Mouse (Mus musculus) kidney, embryonic 15.5 days (tissue): ENCODE data around the gene Itpr2. TPM values are rescaled to one million over a fixed set of nuclear protein-coding genes. Genes with fewer than 3 reads are reported as not detected.

ENCODE experiments used
- ATAC-seq: fragments of 200-750 bp; cut with Nextera tagmentation; replicated peaks from 2 replicates; pipeline ENCODE4 v1.8.0; 2017; ENCODE audit warnings: moderate TSS enrichment; ENCODE audit not compliant: low FRiP score
- H3K27ac ChIP-seq: fragments of 300-500 bp; sonication (generic); 2 replicates; pipeline ENCODE4 v1.5.1; 2015; ENCODE audit warnings: mild to moderate bottlenecking, inconsistent platforms
- H3K27me3 ChIP-seq: fragments of 300-500 bp; sonication (generic); 2 replicates; pipeline ENCODE4 v1.6.1; 2015; ENCODE audit warnings: inconsistent platforms
- H3K36me3 ChIP-seq: fragments of 300-500 bp; sonication (generic); 2 replicates; pipeline ENCODE4 v1.6.1; 2015; ENCODE audit warnings: inconsistent platforms
- H3K4me1 ChIP-seq: fragments of 300-500 bp; sonication (generic); 2 replicates; pipeline ENCODE4 v1.6.1; 2015; ENCODE audit warnings: inconsistent platforms
- H3K4me2 ChIP-seq: fragments of 300-500 bp; sonication (generic); 2 replicates; pipeline ENCODE4 v1.6.1; 2015; ENCODE audit warnings: moderate library complexity, mild to moderate bottlenecking, inconsistent platforms
- H3K4me3 ChIP-seq: fragments of 300-500 bp; sonication (generic); replicated peaks from 2 replicates; pipeline ENCODE4 v1.5.1; 2015; ENCODE audit warnings: mild to moderate bottlenecking, inconsistent platforms
- H3K9ac ChIP-seq: fragments of 300-500 bp; sonication (generic); 2 replicates; pipeline ENCODE4 v1.6.1; 2015; ENCODE audit warnings: mild to moderate bottlenecking, inconsistent platforms
- H3K9me3 ChIP-seq: fragments of 300-500 bp; sonication (generic); replicated peaks from 2 replicates; pipeline ENCODE4 v1.6.1; 2016; ENCODE audit warnings: inconsistent platforms
- WGBS: fragments of 180-500 bp; shearing (Covaris S2); methylation state at CpG from one replicate; pipeline ENCODE4 v1.1.7; 2015; ENCODE audit warnings: mixed read lengths; 5-methylcytosine and 5-hydroxymethylcytosine counted together
- polyA plus RNA-seq: library from polyadenylated mRNA; unstranded; fragments of >200 nt; fragmentation: Nextera tagmentation; extraction: Ambion mirVana; gene quantifications from 2 replicates; pipeline ENCODE4 v1.2.1, GENCODE M21; 2015

Gene Itpr2
- polyA plus RNA-seq, 1 experiment from 2014 or later, result 15.0 TPM

DNA sequence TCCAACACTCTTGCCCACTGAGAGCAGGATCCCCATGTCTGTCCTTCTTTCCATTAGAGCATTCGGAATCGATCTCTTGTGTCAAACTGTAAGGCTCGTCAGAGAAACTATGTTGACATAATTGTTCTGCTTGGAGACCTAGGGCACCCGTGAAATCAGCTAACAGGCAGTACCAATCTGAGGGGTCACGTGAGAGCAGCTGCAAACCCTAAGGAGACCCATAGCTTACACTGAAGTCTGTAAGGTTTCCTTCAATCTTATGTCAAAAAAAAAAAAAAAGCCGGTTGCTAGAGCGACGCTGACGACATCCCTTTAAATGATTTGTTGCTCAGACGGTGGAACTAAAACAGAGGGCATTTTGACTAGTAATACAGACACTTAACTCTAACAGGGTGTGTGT, 212.2 kb downstream of the Itpr2 start:
- H3K36me3 ChIP-seq, result no peaks in the 10 kb centered on the region
- H3K9me3 ChIP-seq, result no peaks in the 10 kb centered on the region
- no peak for ATAC-seq
- H3K4me1 ChIP-seq, result 0 out of 2 replicates have a peak, but pooled peaks cover 2% of the 10 kb centered on the region
- no peaks in the 10 kb centered on the region for H3K27me3 ChIP-seq
- no peak overlapping the region for H3K4me3 ChIP-seq
- 61% methylated on average over 10 of the region's 10 CpGs for WGBS
- no peak overlapping the region for H3K27ac ChIP-seq
- H3K9ac ChIP-seq, result no peak overlapping the region
- H3K4me2 ChIP-seq, result no peak overlapping the region

GRCm38 (mm10) chr6:146288266-146288665, 213.8 kb downstream of the Itpr2 start:
- Histone ChIP-seq H3K9ac (no peak overlapping the region), H3K27me3 (no peaks in the 10 kb centered on the region), H3K4me3 (no peak overlapping the region), H3K4me1 (0 out of 2 replicates have a peak, but pooled peaks cover 4% of the 10 kb centered on the region), H3K4me2 (no peak overlapping the region), H3K36me3 (no peaks in the 10 kb centered on the region), H3K9me3 (no peaks in the 10 kb centered on the region), H3K27ac (no peak overlapping the region)
- no peak for ATAC-seq
- 89% methylated on average over 5 of the region's 5 CpGs for WGBS

DNA sequence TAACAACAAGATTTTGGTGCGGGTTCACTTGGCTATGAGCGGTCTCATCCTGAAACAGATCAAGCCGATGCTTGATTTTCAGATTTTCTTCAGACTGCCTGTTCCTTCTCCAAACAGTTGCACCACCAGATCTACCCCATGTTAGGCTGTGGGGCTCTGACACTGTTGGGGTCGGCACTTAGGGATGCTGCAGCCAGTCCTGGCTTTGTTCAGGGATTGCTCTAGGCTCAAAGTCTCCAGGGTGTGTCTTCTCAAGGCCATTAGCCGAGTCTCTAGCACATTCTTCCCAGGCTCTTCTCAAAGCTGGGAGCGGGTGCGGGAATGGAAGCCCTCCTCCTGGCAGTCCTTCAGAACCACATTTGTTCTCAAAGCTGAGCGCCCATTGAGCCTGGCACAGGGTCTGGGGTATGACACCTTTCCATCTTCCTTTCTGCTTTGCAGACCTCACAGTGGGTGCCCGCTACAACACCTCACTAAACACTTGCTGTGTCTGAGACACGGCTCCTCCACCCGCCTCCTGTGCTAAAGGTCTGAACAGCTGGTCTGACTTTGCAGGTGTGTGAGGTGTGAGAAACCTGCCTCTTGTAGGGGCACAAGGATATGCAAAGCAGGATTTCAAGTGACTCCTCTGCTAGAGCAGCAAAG, 217.0 kb downstream of the Itpr2 start:
- Histone ChIP-seq H3K9me3 (no peaks in the 10 kb centered on the region), H3K27me3 (no peaks in the 10 kb centered on the region), H3K4me2 (no peak overlapping the region), H3K36me3 (no peaks in the 10 kb centered on the region), H3K27ac (0 out of 2 replicates have a peak overlapping the region, but pooled peaks have one; percentile 37), H3K4me1 (0 out of 2 replicates have a peak, but pooled peaks cover 4% of the 10 kb centered on the region), H3K4me3 (no peak overlapping the region), H3K9ac (no peak overlapping the region)
- ATAC-seq, result no peak
- WGBS, result 82% methylated on average over 11 of the region's 11 CpGs

DNA sequence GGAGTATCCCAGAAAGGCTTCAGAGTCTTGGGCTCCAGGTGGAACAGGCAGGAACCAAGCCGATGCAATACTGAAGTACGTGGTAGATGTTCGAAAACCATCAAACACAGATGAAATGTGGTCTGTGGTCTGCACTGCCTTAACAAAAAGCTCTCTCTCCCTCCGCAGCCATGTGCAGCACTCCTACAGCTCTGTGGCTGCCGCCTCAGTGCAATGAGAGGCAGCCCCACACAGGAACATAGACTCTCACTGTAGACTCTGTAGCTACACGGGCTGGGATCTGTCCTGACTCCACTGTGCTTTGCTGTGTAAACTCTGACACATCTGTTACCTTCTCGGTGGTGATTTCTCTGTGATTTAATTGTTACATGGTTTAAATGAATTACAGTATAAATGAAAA, 218.0 kb downstream of the Itpr2 start:
- Histone ChIP-seq H3K27me3 (no peaks in the 10 kb centered on the region), H3K4me3 (no peak overlapping the region), H3K4me2 (no peak overlapping the region), H3K36me3 (no peaks in the 10 kb centered on the region), H3K27ac (peak overlapping the region; percentile 29; the same call in 1 of the 2 replicates), H3K9me3 (no peaks in the 10 kb centered on the region), H3K9ac (no peak overlapping the region), H3K4me1 (0 out of 2 replicates have a peak, but pooled peaks cover 4% of the 10 kb centered on the region)
- WGBS, result 49% methylated on average over 7 of the region's 7 CpGs
- no peak for ATAC-seq

DNA sequence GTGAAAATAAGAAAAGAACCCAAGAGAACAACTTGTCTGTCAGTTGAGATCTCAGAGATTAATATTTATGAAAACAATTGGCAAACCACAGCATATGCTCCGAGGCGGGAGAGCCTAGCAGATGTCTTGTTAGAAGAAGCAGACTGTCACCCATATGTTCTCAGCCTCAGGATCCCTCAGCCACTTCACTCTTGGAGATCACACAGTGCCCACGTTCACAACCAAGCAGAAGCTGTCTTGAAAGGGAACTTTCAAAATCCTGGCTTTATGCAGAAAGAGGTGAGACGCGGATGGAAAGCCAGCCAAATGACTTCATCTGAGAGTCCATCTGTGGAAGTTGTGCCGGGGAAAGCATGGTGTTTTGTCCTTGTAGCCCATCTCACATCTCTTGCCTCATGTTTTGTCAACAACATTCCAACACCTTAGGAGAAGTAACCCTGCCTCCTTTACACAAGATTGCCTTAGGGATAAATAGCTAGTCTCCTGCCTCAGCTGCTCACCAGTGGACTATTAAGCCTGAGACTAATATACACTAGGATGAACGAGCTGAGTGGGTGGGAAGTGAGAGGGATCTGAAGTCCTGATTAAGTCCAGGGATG, 219.9 kb downstream of the Itpr2 start:
- no peak overlapping the region for H3K9ac ChIP-seq

GRCm38 (mm10) chr6:146281176-146281899, 220.7 kb downstream of the Itpr2 start:
- no peak for ATAC-seq
- no peak overlapping the region for H3K4me3 ChIP-seq
- no peaks in the 10 kb centered on the region for H3K27me3 ChIP-seq
- H3K4me2 ChIP-seq, result no peak overlapping the region
- H3K9me3 ChIP-seq, result no peaks in the 10 kb centered on the region
- 0 out of 2 replicates have a peak, but pooled peaks cover 6% of the 10 kb centered on the region for H3K4me1 ChIP-seq
- no peaks in the 10 kb centered on the region for H3K36me3 ChIP-seq
- H3K9ac ChIP-seq, result no peak overlapping the region
- 92% methylated on average over 24 of the region's 24 CpGs for WGBS
- H3K27ac ChIP-seq, result no peak overlapping the region

More for the DNA sequence above, 219.9 kb downstream of the Itpr2 start:
- Histone ChIP-seq H3K27me3 (no peaks in the 10 kb centered on the region), H3K4me3 (no peak overlapping the region), H3K4me1 (0 out of 2 replicates have a peak, but pooled peaks cover 4% of the 10 kb centered on the region), H3K9me3 (no peaks in the 10 kb centered on the region), H3K4me2 (no peak overlapping the region), H3K27ac (no peak overlapping the region), H3K36me3 (no peaks in the 10 kb centered on the region)
- no peak for ATAC-seq
- WGBS, result 78% methylated on average over 7 of the region's 7 CpGs

GRCm38 (mm10) chr6:146273256-146273655, 228.8 kb downstream of the Itpr2 start:
- no peak for ATAC-seq
- H3K4me3 ChIP-seq, result no peak overlapping the region
- no peaks in the 10 kb centered on the region for H3K27me3 ChIP-seq
- H3K36me3 ChIP-seq, result no peaks in the 10 kb centered on the region
- WGBS, result 94% methylated on average over 5 of the region's 5 CpGs
- H3K9ac ChIP-seq, result no peak overlapping the region
- H3K4me2 ChIP-seq, result no peak overlapping the region
- H3K9me3 ChIP-seq, result no peaks in the 10 kb centered on the region
- H3K4me1 ChIP-seq, result peaks cover 13% of the 10 kb centered on the region; the same call in 1 of the 2 replicates
- no peak overlapping the region for H3K27ac ChIP-seq

DNA sequence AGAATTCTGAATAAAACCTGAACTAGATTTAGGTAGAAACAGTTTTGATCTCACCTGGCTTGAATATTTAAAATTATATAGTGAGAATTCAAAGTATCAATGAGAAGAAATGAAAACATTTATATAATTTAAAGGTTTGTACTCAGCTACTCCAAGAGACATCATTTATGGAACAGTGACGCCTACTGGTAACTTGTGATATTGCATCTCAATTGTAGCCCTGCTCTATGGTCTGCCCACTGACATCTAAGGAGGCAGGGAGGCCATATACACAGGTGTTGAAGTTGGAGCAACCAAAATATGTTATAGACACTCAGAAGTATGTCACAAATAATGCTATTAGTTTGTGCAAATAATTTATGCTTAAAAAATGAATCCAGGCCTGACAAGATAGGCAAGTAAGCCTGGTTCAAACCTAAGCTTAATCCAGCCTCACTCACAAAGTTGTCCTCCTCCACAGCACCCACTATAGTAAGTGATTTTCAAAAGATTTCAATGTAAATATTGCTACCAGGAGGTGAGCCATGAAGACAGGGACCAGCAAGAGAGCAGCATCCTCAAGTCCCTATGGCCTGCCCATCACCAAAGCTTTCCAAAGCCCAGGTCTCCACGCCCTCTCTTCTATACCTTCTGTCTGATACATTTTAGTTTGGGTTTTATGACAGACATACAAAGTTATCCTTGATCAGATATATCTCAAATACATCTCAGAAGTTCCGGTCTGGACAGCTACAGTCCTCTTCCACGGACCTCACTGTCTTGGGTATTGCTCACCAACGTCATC, 229.6 kb downstream of the Itpr2 start:
- WGBS, result 75% methylated on average over 5 of the region's 5 CpGs
- H3K4me3 ChIP-seq, result no peak overlapping the region
- no peak overlapping the region for H3K9ac ChIP-seq
- no peak overlapping the region for H3K27ac ChIP-seq
- H3K27me3 ChIP-seq, result no peaks in the 10 kb centered on the region
- H3K36me3 ChIP-seq, result no peaks in the 10 kb centered on the region
- H3K9me3 ChIP-seq, result no peaks in the 10 kb centered on the region
- ATAC-seq, result 0 out of 2 replicates have a peak, but pooled peaks have one; percentile 49
- no peak overlapping the region for H3K4me2 ChIP-seq
- H3K4me1 ChIP-seq, result peaks cover 13% of the 10 kb centered on the region; the same call in 1 of the 2 replicates

- ATAC-seq, result peak; percentile 95
- Histone ChIP-seq H3K27ac (no peak overlapping the region), H3K9ac (no peak overlapping the region)
Observed at GRCm38 (mm10) chr6:146270776-146271533, 231.1 kb downstream of the Itpr2 start.

DNA sequence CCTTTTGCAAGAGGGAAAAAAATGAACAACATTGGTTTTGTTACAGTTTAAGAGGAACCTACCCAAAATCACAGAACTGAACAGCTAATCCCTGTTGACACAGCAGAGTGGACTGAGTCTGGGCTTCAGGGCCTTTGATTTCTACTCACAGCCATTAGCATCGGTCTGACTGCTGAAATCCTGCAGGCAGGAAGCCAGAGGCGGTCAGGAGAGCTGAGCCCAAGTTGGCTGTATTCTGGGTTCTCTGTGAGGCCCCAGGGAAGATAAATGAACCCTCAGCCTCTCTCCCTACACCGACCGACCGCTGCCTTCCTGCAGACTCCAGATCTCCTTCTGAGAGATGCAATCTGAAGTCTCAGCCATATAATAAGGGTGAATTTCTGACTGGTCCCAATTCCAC, 231.9 kb downstream of the Itpr2 start:
- Histone ChIP-seq H3K4me2 (no peak overlapping the region), H3K9ac (no peak overlapping the region), H3K36me3 (no peaks in the 10 kb centered on the region), H3K4me3 (no peak overlapping the region), H3K9me3 (no peaks in the 10 kb centered on the region), H3K4me1 (peaks cover 11% of the 10 kb centered on the region; the same call in 1 of the 2 replicates), H3K27ac (no peak overlapping the region), H3K27me3 (no peaks in the 10 kb centered on the region)
- WGBS, result 45% methylated on average over 5 of the region's 5 CpGs
- no peak for ATAC-seq

More at GRCm38 (mm10) chr6:146270776-146271533, 231.1 kb downstream of the Itpr2 start:
- Histone ChIP-seq H3K4me2 (no peak overlapping the region), H3K4me1 (peaks cover 11% of the 10 kb centered on the region; the same call in 1 of the 2 replicates), H3K27me3 (no peaks in the 10 kb centered on the region), H3K36me3 (no peaks in the 10 kb centered on the region), H3K9me3 (no peaks in the 10 kb centered on the region), H3K4me3 (no peak overlapping the region)
- whole genome bisulfite sequencing, result 51% methylated on average over 12 of the region's 12 CpGs

DNA sequence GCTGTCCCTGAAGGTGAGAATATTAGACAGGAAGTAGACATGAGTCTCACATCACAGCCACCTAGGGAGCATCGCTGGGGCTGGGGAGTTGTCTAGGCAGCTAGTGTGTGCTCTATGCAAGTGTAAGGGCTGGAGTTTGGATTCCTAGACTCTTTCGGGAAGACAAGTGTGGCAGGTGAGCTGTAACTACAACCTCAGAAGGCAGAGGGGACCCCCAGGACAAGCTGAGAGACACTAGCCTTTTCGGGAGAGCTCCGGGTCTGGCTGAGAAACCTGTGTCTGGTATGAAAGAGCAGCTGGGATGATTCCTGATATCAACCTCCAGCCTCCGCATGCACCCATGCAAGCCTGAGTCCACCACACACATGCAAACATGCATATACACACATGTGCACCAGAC, 232.7 kb downstream of the Itpr2 start:
- no peaks in the 10 kb centered on the region for H3K27me3 ChIP-seq
- WGBS, result 92% methylated on average over 5 of the region's 5 CpGs
- H3K9ac ChIP-seq, result no peak overlapping the region
- no peaks in the 10 kb centered on the region for H3K36me3 ChIP-seq
- ATAC-seq, result no peak
- H3K27ac ChIP-seq, result no peak overlapping the region
- no peak overlapping the region for H3K4me3 ChIP-seq
- peaks cover 11% of the 10 kb centered on the region; the same call in 1 of the 2 replicates for H3K4me1 ChIP-seq
- no peak overlapping the region for H3K4me2 ChIP-seq
- no peaks in the 10 kb centered on the region for H3K9me3 ChIP-seq
